Mouse (Mus musculus) mature B cell (primary cell): Measurements from ENCODE around the gene Cd163.

Source experiments
- in situ Hi-C: fragments of 300-500 bp; cut with MboI; formaldehyde crosslinking; loops from 2 replicates; pipeline ENCODE4 v1.14.3; 2019

Cd163 gene

GRCm38 (mm10) chr6:124360549-124360948, 56.1 kb downstream of the Cd163 start:
- in situ Hi-C loops, result no loop called here

- in situ Hi-C loops, result no loop called here
Observed at GRCm38 (mm10) chr6:124364328-124364727, 59.9 kb downstream of the Cd163 start.

GRCm38 (mm10) chr6:124373584-124374206, 69.2 kb downstream of the Cd163 start:
- in situ Hi-C loops, result loop anchor here (10.0 kb wide), 2 partner anchors 109 to 439 kb away; no protein-coding TSS in a partner anchor

- in situ Hi-C loops, result loop anchor here (10.0 to 25.0 kb wide), 3 partner anchors 110 to 1487 kb away; no protein-coding TSS in a partner anchor
Observed at GRCm38 (mm10) chr6:124374683-124375082, 70.2 kb downstream of the Cd163 start.

- in situ Hi-C loops, result loop anchor here (10.0 to 25.0 kb wide), 3 partner anchors 111 to 1488 kb away; no protein-coding TSS in a partner anchor
Observed at GRCm38 (mm10) chr6:124375435-124375884, 71.0 kb downstream of the Cd163 start.

GRCm38 (mm10) chr6:124376311-124376710, 71.9 kb downstream of the Cd163 start:
- in situ Hi-C loops, result loop anchor here (10.0 to 25.0 kb wide), 3 partner anchors 112 to 1489 kb away; no protein-coding TSS in a partner anchor

GRCm38 (mm10) chr6:124377494-124378255, 73.2 kb downstream of the Cd163 start:
- in situ Hi-C loops, result loop anchor here (10.0 to 25.0 kb wide), 3 partner anchors 113 to 1490 kb away; no protein-coding TSS in a partner anchor

- in situ Hi-C loops, result loop anchor here (10.0 to 25.0 kb wide), 3 partner anchors 115 to 1492 kb away; no protein-coding TSS in a partner anchor
Observed at GRCm38 (mm10) chr6:124379331-124379730, 74.9 kb downstream of the Cd163 start.
